Mouse (Mus musculus) midbrain, embryonic 13.5 days (tissue): ENCODE data around the gene Cacng5. TPM values are rescaled to one million over a fixed set of nuclear protein-coding genes. Genes with fewer than 3 reads are reported as not detected.

ENCODE experiments used
- ATAC-seq: fragments of 200-750 bp; cut with Nextera tagmentation; 2 replicates; pipeline ENCODE4 v1.8.0; 2017; ENCODE audit warnings: mild to moderate bottlenecking, moderate TSS enrichment, moderate library complexity
- H3K27ac ChIP-seq: fragments of 300-500 bp; sonication (generic); 2 replicates; pipeline ENCODE4 v1.5.1; 2015; ENCODE audit warnings: inconsistent platforms, mild to moderate bottlenecking, moderate library complexity
- H3K27me3 ChIP-seq: fragments of 300-500 bp; sonication (generic); 2 replicates; pipeline ENCODE4 v1.6.1; 2015; ENCODE audit warnings: mild to moderate bottlenecking, inconsistent platforms
- H3K36me3 ChIP-seq: fragments of 300-500 bp; sonication (generic); 2 replicates; pipeline ENCODE4 v1.6.1; 2015; ENCODE audit warnings: mild to moderate bottlenecking, inconsistent platforms
- H3K4me1 ChIP-seq: fragments of 300-500 bp; sonication (generic); replicated peaks from 2 replicates; pipeline ENCODE4 v1.6.1; 2015; ENCODE audit warnings: inconsistent platforms
- H3K4me2 ChIP-seq: fragments of 300-500 bp; sonication (generic); replicated peaks from 2 replicates; pipeline ENCODE4 v1.6.1; 2015; ENCODE audit warnings: moderate library complexity, mild to moderate bottlenecking, inconsistent platforms
- H3K4me3 ChIP-seq: fragments of 300-500 bp; sonication (generic); replicated peaks from 2 replicates; pipeline ENCODE4 v1.5.1; 2015; ENCODE audit warnings: mild to moderate bottlenecking, inconsistent platforms
- H3K9ac ChIP-seq: fragments of 300-500 bp; sonication (generic); replicated peaks from 2 replicates; pipeline ENCODE4 v1.6.1; 2015; ENCODE audit warnings: mild to moderate bottlenecking, inconsistent platforms
- H3K9me3 ChIP-seq: fragments of 300-500 bp; sonication (generic); 2 replicates; pipeline ENCODE4 v1.6.1; 2016; ENCODE audit warnings: mild to moderate bottlenecking, inconsistent platforms
- WGBS: fragments of 180-500 bp; shearing (Covaris S2); methylation state at CpG from one replicate; pipeline ENCODE4 v1.1.7; 2015; 5-methylcytosine and 5-hydroxymethylcytosine counted together
- polyA plus RNA-seq: library from polyadenylated mRNA; unstranded; fragments of >200 nt; fragmentation: Nextera tagmentation; extraction: Ambion mirVana; gene quantifications from 2 replicates; pipeline ENCODE4 v1.2.1, GENCODE M21; 2015

Gene Cacng5
- polyA plus RNA-seq, 1 experiment from 2014 or later = 4.1 TPM

DNA sequence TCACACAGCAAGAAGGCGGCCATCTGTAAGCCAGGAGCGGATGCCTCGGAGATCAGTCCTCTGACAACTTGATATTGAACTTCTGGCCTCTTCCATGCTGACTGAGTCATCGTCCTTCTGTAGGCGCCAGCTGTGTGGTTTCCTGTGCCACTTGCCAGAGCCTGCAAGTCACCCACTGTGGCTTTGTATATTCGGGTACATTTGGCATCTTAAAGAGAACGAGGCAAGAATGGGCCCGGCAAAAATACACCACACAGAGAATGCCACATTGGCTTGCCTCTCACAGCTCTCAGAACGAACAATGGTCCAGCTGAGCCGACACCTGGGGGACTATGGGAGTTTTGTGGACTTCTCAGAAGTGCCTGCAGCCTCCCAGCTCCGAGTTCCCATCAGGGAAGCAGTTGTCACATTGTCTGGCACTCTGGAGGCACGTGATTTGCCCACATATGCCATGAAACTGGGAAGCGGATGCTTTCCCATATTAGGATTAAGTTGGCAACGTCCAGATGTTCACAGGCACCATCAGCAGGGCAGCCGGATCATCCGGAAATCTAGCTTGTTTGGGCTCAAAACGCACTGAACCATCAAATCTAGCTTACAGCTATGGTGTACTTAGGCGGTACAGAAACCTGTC, 38.9 kb downstream of the Cacng5 start:
- no peak for ATAC-seq
- no peak overlapping the region for H3K9ac ChIP-seq
- no peaks in the 10 kb centered on the region for H3K9me3 ChIP-seq
- H3K27me3 ChIP-seq = no peaks in the 10 kb centered on the region
- H3K4me2 ChIP-seq = no peak overlapping the region
- WGBS = 85% methylated on average over 18 of the region's 18 CpGs
- H3K4me1 ChIP-seq = no peaks in the 10 kb centered on the region
- H3K4me3 ChIP-seq = no peak overlapping the region
- H3K27ac ChIP-seq = no peak overlapping the region
- H3K36me3 ChIP-seq = no peaks in the 10 kb centered on the region

DNA sequence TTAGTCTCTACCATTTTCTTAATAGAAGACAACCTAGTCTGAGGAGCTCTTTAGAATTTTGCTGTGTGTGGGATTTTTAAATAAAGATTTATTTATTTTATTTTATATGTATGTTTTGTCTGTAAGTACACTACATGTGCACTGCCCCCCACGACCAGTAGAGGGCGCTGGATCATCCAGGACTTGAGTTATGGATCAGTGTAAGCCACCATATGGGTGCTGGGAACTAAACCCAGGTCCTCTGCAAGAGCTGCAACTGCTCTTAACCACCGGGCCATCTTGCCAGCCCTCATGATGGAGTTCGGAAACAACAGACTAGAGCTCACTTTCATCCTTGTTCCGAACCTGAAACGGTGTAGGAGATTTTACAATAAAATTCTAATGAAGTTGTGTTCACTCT, 42.1 kb downstream of the Cacng5 start:
- Histone ChIP-seq H3K9ac (no peak overlapping the region), H3K9me3 (no peaks in the 10 kb centered on the region), H3K27me3 (no peaks in the 10 kb centered on the region), H3K36me3 (no peaks in the 10 kb centered on the region), H3K4me3 (no peak overlapping the region), H3K4me1 (no peaks in the 10 kb centered on the region), H3K27ac (no peak overlapping the region), H3K4me2 (no peak overlapping the region)
- no peak for ATAC-seq
- 69% methylated on average over 6 of the region's 6 CpGs for WGBS

DNA sequence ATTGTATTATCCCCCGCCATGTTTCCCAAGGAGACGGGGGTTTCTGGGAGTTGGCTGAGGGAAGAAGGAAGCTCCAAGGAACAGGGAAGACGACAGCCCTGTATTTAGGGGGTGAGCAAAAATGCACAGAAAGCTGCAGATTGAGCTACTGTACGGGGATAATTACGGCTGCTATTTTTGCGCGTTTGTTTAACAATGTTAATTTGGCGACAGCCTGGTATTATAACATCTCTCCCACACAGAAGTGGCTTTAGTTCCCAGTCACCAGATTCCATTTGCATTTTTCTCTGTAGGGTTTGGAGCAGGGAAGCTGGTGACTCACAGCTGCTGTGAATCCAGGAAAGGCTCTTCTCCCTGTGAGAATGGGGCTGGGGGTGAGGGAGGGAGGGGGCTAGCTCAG, 47.3 kb downstream of the Cacng5 start:
- H3K9ac ChIP-seq = no peak overlapping the region
- no peak overlapping the region for H3K4me3 ChIP-seq
- H3K9me3 ChIP-seq = no peaks in the 10 kb centered on the region
- no peaks in the 10 kb centered on the region for H3K36me3 ChIP-seq
- 82% methylated on average over 8 of the region's 8 CpGs for WGBS
- no peak overlapping the region for H3K27ac ChIP-seq
- H3K27me3 ChIP-seq = no peaks in the 10 kb centered on the region
- H3K4me1 ChIP-seq = 0 out of 2 replicates have a peak, but pooled peaks cover 6% of the 10 kb centered on the region
- ATAC-seq = no peak
- no peak overlapping the region for H3K4me2 ChIP-seq

DNA sequence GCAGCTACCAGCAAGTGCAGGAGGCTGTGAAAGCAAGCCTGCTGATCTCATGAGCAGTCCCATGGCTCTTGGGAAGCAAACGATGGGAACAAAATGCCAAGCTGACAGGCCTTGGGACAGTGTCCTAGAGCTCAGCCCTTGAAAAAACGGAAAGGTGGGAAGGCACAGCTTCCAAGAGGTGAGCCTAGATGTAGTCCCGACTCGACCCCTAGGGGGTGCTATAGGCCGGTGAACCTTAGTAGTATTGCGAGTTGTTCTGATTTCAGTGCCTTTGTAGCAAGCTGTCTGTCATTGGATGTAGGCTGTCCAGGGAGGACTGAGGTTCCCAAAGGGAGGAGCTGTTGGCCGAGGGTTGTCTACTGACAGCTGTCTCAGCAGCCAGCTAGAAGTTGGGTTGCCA, 49.7 kb downstream of the Cacng5 start:
- H3K27me3 ChIP-seq = no peaks in the 10 kb centered on the region
- no peak overlapping the region for H3K27ac ChIP-seq
- WGBS = 20% methylated on average over 7 of the region's 7 CpGs
- ATAC-seq = peak; percentile 20; the same call in 1 of the 2 replicates
- no peak overlapping the region for H3K4me3 ChIP-seq
- no peak overlapping the region for H3K4me2 ChIP-seq
- H3K9ac ChIP-seq = no peak overlapping the region
- 0 out of 2 replicates have a peak, but pooled peaks cover 6% of the 10 kb centered on the region for H3K4me1 ChIP-seq
- no peaks in the 10 kb centered on the region for H3K9me3 ChIP-seq
- no peaks in the 10 kb centered on the region for H3K36me3 ChIP-seq

DNA sequence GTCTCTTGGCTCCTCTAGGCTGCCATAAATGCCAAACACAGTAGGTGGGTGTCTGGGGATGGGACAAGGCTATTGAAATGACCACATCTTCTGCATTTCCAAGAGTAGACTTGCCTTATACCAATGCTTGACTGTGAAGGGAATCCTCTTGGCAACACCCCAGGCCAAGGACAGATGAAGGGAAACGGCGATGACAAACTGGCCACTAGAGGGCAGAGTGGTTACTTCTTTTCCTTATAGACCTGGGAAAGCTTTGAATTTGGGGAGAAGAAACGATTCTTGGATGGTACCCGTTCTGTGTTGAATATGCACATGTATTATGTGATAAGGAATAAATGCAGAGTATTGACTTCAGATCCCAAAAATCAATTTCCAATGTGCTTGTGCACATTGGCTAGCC, 50.8 kb downstream of the Cacng5 start:
- H3K27me3 ChIP-seq = no peaks in the 10 kb centered on the region
- H3K4me1 ChIP-seq = 0 out of 2 replicates have a peak, but pooled peaks cover 6% of the 10 kb centered on the region
- H3K4me3 ChIP-seq = no peak overlapping the region
- peak; percentile 38; the same call in 1 of the 2 replicates for ATAC-seq
- H3K9ac ChIP-seq = no peak overlapping the region
- H3K36me3 ChIP-seq = no peaks in the 10 kb centered on the region
- no peak overlapping the region for H3K27ac ChIP-seq
- no peaks in the 10 kb centered on the region for H3K9me3 ChIP-seq
- 6% methylated on average over 4 of the region's 4 CpGs for WGBS
- H3K4me2 ChIP-seq = no peak overlapping the region

DNA sequence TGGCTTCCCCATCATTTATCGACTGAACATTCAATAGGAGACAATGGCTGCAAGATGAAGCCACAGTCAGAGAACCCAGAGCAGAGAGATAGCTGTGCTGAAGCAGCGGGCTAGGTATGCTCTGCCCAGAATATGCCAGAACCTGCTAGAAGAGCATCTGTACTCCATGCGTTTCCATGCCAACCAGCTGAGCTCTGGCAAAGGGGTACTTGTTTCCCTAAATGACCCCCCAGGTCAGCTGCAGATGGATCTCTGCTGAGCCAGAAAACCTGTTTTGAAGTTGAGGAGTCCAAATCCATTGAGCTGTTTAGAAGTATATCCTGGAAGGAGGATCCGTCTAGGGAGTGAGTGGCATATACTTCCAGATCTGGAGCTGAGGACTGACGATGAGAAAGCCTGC, 53.1 kb downstream of the Cacng5 start:
- peaks cover 4% of the 10 kb centered on the region; the same call in 1 of the 2 replicates for H3K27me3 ChIP-seq
- no peak for ATAC-seq
- H3K9me3 ChIP-seq = no peaks in the 10 kb centered on the region
- H3K36me3 ChIP-seq = no peaks in the 10 kb centered on the region
- no peak overlapping the region for H3K9ac ChIP-seq
- H3K4me2 ChIP-seq = no peak overlapping the region
- H3K4me1 ChIP-seq = 0 out of 2 replicates have a peak, but pooled peaks cover 4% of the 10 kb centered on the region
- WGBS = 70% methylated on average over 5 of the region's 5 CpGs
- H3K27ac ChIP-seq = no peak overlapping the region
- H3K4me3 ChIP-seq = no peak overlapping the region

DNA sequence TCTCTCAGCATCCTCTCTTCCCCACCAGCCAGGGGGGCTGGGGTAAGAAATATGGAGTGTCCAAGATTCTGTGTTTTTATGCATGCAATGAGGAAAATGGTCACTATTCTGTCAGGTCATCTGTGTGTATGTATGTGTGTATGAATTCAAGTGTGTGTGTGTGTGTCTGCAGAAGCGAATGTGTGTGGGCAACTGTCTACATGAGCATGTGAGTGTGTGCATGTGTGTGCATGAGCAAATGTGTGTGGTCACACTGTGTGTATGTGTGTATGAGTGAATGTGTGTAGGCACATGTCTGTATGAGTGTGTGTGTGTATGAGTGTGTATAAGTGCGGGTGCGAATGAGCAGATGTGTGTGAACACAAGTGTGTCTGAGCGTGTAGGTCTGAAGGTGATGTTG, 55.0 kb downstream of the Cacng5 start:
- Histone ChIP-seq H3K4me1 (0 out of 2 replicates have a peak, but pooled peaks cover 4% of the 10 kb centered on the region), H3K9ac (no peak overlapping the region), H3K4me2 (no peak overlapping the region), H3K27me3 (peaks cover 10% of the 10 kb centered on the region; the same call in 1 of the 2 replicates), H3K36me3 (no peaks in the 10 kb centered on the region), H3K4me3 (no peak overlapping the region), H3K27ac (no peak overlapping the region), H3K9me3 (no peaks in the 10 kb centered on the region)
- 97% methylated on average over 4 of the region's 4 CpGs for WGBS
- peak; percentile 59; the same call in 1 of the 2 replicates for ATAC-seq

DNA sequence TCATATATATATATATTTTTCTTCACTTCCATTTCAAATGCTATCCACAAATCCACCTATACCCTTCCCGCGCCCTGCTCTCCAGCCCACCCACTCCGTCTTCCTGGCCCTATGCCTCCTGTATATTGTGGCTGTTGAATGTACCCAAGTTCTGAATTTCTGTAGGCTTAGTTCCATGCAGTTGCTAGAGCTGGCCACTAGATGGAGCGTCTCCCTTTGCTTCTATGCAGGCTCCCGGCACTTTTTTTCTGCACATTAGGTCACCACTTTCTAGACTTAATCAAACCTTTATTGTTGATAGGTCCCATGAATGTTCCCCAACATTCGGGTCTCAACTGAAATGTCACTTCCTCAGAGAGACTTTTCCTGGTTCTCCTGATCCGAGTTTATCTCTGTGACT, 55.6 kb downstream of the Cacng5 start:
- Histone ChIP-seq H3K27ac (no peak overlapping the region), H3K9me3 (no peaks in the 10 kb centered on the region), H3K4me2 (no peak overlapping the region), H3K36me3 (no peaks in the 10 kb centered on the region), H3K27me3 (peaks cover 11% of the 10 kb centered on the region; the same call in 1 of the 2 replicates), H3K9ac (no peak overlapping the region), H3K4me1 (0 out of 2 replicates have a peak, but pooled peaks cover 4% of the 10 kb centered on the region), H3K4me3 (no peak overlapping the region)
- WGBS = 16% methylated on average over 7 of the region's 7 CpGs
- 0 out of 2 replicates have a peak, but pooled peaks have one; percentile 24 for ATAC-seq

DNA sequence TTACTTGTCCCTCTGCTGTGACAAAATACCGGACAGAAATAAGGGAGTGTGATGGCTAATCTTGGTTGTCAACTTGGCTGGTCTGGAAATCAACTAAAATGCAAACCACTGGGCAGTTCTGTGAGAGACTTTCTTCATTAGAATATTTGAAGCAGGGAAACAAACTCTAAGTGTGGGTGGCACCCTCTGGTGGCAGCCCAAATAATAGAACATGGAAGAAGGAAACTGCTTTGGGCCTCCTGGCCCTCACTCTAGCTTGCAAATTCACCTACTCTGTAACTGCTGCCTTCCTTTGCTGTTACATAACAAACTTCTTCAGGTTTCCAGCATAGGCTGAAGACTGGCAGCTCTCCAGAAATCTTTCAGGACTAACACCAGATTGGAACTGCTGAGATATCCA, 61.8 kb downstream of the Cacng5 start:
- no peak for ATAC-seq
- no peak overlapping the region for H3K9ac ChIP-seq
- H3K36me3 ChIP-seq = no peaks in the 10 kb centered on the region
- H3K4me2 ChIP-seq = no peak overlapping the region
- peaks cover 10% of the 10 kb centered on the region; the same call in 1 of the 2 replicates for H3K27me3 ChIP-seq
- H3K9me3 ChIP-seq = no peaks in the 10 kb centered on the region
- 47% methylated on average over 1 of the region's 1 CpGs for WGBS
- H3K4me3 ChIP-seq = no peak overlapping the region
- H3K4me1 ChIP-seq = peaks cover 14% of the 10 kb centered on the region; the same call in 1 of the 2 replicates
- no peak overlapping the region for H3K27ac ChIP-seq

DNA sequence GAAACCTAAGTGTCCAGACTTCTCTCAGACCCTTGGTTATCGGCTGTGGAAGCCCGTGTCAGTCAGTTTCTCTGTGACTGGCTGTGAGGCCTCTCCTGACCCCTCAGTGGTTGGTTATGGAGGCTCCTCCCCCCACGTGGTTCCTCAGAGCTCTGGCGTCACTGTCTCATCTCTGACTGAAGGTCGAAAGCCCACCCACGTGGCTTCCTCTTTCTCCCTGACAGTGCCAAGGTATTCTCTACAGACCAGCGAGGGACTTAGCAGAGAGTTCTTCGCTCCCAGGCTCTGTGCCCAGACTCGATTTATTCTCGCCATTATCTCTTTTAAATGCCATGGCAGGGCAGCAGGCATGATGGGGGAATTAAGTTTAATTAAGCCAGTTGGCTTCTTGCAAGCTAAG, 65.2 kb downstream of the Cacng5 start:
- no peak overlapping the region for H3K4me3 ChIP-seq
- H3K27me3 ChIP-seq = no peaks in the 10 kb centered on the region
- H3K9me3 ChIP-seq = no peaks in the 10 kb centered on the region
- no peak overlapping the region for H3K27ac ChIP-seq
- no peaks in the 10 kb centered on the region for H3K36me3 ChIP-seq
- ATAC-seq = peak; percentile 43; the same call in 1 of the 2 replicates
- H3K4me2 ChIP-seq = no peak overlapping the region
- H3K9ac ChIP-seq = no peak overlapping the region
- peaks cover 9% of the 10 kb centered on the region; the same call in 1 of the 2 replicates for H3K4me1 ChIP-seq
- WGBS = 42% methylated on average over 10 of the region's 10 CpGs

DNA sequence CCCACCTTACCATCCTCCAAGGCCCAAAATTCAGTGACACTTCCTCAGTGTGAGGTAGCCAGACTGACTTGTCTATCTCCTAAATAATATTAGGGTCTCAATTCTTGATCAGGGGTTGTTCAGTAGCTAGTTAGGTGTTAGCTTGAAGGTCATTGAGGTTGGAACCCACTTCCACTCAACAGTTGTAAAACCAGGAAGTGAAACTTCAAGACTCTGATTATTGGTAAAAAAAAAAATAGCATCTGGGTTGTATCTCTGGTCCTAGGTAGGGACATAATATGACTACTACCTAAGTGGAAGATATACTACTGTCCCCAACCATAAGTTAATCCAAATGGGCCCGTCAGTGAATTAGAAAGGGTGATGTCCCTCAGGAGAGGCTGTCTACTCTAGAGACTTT, 70.7 kb downstream of the Cacng5 start:
- WGBS = 96% methylated on average over 1 of the region's 1 CpGs
- H3K4me1 ChIP-seq = no peaks in the 10 kb centered on the region

DNA sequence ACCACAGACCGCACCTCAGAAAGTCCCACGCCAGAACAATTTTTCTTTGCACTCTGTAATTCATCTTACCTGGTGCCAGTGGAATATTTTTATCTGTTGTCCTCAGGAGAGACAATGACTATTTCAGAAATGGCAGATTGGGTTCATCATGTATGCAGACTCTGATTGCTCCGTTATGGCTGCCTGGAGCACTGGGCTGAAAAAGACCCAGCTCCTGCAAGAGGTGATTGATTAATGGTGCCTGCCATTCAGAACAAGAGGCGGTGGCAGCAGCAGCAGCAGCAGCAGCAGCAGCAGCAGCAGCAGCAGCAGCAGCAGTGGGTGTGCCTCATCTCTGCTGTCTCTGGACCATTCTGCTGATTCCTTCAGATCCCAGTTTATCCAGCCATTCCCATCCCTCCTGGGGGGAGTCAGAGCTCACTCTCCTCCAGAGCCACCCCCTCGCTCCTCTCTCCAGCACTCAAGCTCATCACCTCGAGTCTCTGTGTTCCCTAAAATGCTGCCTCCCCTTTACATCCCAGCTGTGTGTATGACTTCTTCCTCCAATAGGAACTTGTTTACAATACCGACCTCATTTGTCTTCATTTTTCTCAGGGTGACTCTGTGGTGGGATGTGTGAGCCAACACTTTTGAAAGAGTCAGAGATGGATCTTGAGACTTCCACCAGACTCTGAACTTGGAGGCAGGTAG, 81.4 kb downstream of the Cacng5 start:
- Histone ChIP-seq H3K27me3 (no peaks in the 10 kb centered on the region), H3K4me3 (no peak overlapping the region), H3K27ac (peak overlapping the region; percentile 46), H3K4me1 (0 out of 2 replicates have a peak, but pooled peaks cover 3% of the 10 kb centered on the region), H3K9ac (no peak overlapping the region), H3K4me2 (no peak overlapping the region), H3K36me3 (no peaks in the 10 kb centered on the region), H3K9me3 (no peaks in the 10 kb centered on the region)
- ATAC-seq = no peak
- WGBS = 68% methylated on average over 7 of the region's 7 CpGs

More for the DNA sequence above, 70.7 kb downstream of the Cacng5 start:
- ATAC-seq = no peak
- Histone ChIP-seq H3K9ac (no peak overlapping the region), H3K27me3 (no peaks in the 10 kb centered on the region), H3K9me3 (no peaks in the 10 kb centered on the region; the same call in 1 of the 2 replicates), H3K36me3 (no peaks in the 10 kb centered on the region), H3K4me2 (no peak overlapping the region), H3K27ac (no peak overlapping the region), H3K4me3 (no peak overlapping the region)
